Mouse (Mus musculus): Measurements from ENCODE around the gene Mxi1.

Mxi1 gene

GRCm38 (mm10) chr19:53299829-53300181, 10.5 kb upstream of the Mxi1 start:
- in situ Hi-C loops (cut with MboI, MseI), result no loop called here

DNA sequence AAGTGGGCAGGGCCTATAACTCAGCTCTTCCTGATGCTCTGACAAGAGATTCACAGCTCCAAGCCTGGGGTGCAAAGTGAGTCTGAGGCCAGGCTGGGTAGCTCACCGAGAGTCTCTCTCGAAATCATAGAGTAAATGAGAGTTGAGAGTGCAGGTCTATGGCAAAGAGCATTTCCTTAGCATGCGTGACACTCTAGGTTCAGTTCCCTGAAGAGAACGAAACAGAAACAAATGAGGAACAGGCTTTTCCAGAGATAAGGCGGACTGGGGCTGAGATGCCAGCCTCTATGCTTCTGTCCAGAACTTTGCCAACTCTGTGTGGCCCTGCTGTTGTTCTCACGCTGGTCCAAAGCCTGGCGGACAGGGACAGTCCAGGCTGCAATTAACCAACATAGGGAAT, 6.9 kb upstream of the Mxi1 start:
- in situ Hi-C loops (cut with MboI, MseI), result no loop called here

GRCm38 (mm10) chr19:53305621-53306020, 4.7 kb upstream of the Mxi1 start:
- in situ Hi-C loops (cut with MboI, MseI), result no loop called here

- in situ Hi-C loops (cut with MboI, MseI), result no loop called here
Observed at GRCm38 (mm10) chr19:53306706-53307105, 3.6 kb upstream of the Mxi1 start.

DNA sequence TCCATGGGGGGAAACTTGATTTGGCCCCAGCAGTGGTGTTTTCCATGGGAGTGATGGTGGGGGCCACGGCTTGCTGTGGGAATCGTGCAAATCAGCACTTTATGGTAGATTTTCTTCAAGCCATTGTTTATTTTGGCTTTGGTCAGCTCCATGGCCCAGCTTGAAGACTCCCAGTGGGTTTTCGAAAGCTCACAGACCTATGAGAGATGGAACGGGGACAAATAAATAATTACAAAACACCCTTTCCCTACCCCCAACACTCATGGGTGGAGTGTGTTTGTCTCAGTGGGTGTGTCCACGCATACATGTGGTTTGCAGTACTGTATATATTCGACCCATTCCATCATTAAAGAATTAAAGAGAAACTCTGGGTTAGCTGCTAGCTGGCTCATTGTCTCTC, 3.1 kb upstream of the Mxi1 start:
- in situ Hi-C loops (cut with MboI, MseI), result no loop called here

DNA sequence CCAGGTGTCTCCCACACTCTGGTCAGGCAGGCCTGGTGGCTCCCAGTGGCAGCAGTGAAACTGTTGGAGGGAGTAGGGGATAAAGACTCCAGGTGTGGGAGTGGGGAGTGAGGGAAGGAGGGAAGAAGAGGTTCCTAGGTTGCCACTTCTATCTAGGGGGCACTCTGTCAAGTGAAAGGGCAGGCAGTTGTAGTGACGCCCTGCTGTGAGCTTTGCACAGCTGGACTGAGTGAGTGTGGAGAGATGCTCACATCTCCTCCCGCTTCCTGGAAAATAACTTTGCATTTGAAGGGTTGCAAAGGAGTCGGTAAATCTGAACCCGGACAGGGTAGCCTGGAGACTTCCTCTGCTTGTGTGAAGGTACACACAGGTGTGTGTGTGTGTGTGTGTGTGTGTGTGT, 687 bp upstream of the Mxi1 start:
- in situ Hi-C loops (cut with MboI, MseI), result loop anchor here (5.0 kb wide), 1 partner anchor 167 kb away; the partner anchor contains the start of gene Add3

GRCm38 (mm10) chr19:53310771-53311523, 629 bp downstream of the Mxi1 start:
- in situ Hi-C loops (cut with MboI, MseI), result loop anchor here (5.0 kb wide), 1 partner anchor 169 kb away; the partner anchor contains the start of gene Add3

DNA sequence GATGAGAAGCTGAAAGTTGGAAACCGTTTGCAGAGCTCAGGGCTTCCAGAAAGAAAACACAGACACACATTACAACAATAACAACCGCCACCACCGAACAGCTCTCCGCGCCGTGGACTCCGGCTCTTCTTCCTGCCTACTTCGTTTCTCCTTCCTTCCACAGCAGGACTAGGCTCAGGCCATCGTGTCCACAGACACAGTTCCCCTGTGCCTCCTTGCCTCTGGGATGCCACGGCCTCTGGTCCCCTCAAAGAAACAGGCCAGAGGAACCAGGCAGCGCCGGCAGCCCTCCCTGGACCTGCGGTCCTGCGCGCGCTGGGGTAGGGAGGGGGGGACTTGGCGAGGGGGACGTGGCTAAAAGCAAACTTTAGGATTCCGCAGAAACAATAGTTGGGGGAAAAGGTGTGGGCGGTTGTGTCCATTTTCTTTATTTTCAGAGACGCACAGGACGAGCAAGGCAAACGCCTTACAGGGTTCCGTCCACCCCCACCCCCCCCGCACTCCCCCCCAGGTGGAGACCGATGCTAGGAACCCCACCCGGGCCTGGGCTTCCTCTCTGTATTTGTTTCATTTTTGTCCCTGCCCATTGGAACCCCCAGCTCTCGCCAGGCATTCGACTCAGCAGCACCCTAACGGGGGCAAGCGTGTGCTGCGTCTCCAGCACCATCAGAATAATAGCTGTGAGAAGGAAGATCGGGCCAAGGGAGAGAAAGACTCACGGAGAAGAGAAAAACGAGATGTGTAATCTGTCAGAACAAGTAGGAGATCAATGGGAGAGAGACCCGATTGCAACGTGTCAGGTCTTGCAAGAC, 1.4 kb downstream of the Mxi1 start:
- in situ Hi-C loops (cut with MboI, MseI), result loop anchor here (5.0 kb wide), 1 partner anchor 169 kb away; the partner anchor contains the start of gene Add3

DNA sequence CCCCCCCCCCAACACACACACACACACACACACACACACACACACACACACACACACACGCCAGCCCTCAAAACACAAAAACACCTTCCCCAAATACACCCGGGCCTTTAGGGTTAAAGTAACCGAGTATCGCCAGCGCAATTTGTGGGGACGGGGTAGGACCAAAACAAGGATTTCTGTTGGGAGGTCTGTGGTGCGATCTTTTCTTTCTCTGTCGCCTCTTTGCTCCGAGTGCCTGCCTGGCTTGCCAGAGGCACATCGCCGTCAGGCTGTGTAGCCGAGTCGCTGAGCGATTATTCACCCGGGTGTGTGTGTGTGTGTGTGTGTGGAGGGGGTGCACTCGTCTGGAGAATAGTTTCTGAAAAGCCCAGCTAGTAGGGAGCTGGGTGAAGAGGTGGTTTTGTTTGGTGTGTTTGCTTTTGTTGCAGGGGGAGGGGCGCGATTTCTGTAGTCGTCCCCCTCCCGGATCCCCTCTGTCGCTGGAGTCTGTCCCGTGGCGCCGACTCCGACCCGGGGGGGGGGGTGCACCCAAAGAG, 2.1 kb downstream of the Mxi1 start:
- in situ Hi-C loops (cut with MboI, MseI), result loop anchor here (5.0 kb wide), 1 partner anchor 170 kb away; the partner anchor contains the start of gene Add3

GRCm38 (mm10) chr19:53312951-53313683, 2.8 kb downstream of the Mxi1 start:
- in situ Hi-C loops (cut with MboI, MseI), result loop anchor here (5.0 kb wide), 1 partner anchor 171 kb away; the partner anchor contains the start of gene Add3

- in situ Hi-C loops (cut with MboI, MseI), result loop anchor here (5.0 kb wide), 1 partner anchor 172 kb away; the partner anchor contains the start of gene Add3
Observed at GRCm38 (mm10) chr19:53313684-53314443, 3.5 kb downstream of the Mxi1 start.

DNA sequence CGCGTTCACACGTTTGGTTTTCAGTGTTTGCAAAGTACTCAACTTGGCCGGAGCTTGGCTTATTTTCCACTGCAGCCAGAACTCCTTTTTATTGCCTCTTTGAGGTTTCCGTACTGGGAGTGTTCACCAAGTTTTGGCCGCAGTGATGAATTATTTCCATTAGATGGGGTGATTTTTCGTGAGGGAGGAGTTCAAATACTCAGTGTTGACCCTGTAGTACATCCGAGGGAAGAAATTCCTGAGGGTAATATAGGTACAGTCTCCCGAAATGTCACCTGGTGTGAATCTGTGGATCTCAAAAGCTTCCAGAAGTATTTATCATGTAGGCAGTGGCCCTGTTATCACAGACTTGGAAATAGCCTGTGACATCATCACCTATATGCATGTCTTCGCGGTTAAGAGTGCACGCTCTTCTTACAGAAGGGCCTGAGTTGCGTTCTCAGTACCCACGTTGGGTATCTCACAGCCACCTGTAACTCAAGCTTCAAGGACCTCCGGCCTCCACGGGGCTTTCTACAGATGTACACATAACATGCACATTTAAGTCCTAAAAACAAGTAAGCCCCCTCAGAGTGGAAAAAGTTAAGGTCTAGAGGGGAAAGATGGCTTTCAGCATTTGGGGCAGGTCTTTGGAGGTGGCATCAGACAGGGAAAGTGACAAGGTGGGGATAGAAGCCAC, 4.4 kb downstream of the Mxi1 start:
- in situ Hi-C loops (cut with MboI, MseI), result loop anchor here (5.0 kb wide), 1 partner anchor 172 kb away; the partner anchor contains the start of gene Add3

DNA sequence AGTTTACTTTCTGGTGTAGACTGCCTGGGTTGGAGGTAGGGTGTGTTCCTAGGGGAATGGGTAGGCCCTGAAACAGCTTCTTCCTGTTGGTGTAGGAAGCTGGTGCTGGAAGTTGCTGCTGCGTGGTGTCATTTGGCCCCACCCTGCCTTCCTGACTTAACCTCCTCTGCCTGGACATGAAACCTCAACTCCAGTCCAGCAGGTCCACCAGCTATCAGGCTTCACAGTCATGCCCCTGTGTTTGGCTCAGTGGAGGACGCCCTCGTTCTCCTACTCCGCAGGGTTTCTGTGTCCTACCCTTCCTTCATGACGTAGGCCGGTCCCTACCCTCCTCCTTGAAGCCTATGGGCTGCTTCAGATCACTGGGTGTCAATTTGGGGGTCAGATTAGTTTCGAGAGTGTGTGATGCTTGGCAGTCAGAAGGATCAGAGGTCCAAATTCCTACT, 4.9 kb downstream of the Mxi1 start:
- in situ Hi-C loops (cut with MboI, MseI), result no loop called here

DNA sequence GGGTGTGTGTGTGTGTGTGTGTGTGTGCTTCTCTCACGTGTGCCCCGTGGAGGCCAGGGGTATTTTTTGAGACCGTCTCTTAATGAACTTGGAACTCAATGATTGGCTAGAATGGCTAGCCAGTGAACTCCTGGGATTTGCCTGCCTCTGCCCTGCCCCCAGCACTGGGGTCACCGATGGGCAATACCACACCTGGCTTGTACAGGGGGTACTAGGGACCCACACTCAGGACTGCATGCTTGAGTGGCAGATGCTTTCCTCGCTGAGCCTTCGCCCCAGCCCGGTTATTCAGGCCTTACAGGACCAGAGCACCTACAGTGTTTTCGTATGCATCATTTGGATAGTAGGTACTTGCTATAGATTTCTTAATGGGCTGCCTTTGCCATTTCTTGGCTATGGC, 5.8 kb downstream of the Mxi1 start:
- in situ Hi-C loops (cut with MboI, MseI), result no loop called here

DNA sequence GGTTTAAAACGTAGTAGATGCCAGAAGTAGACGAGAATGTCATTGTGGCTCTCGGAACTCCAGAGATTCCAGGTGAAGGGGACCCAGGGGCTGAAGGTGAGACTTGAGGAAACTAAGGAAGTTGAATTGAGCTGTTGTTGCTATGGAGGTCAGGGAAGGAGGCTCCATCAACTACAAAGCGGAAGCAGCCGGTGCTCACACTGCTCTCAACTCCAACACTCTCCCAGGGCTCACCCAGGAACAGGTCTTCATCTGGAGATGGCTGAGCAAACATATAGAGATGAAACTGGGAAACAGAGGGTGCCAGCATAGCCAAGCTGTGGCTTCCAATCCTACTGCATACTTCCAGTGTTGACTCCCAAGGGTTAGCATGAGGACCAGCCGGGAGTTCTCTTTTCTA, 6.6 kb downstream of the Mxi1 start:
- in situ Hi-C loops (cut with MboI, MseI), result no loop called here

- in situ Hi-C loops (cut with MboI, MseI), result no loop called here
Observed at GRCm38 (mm10) chr19:53318143-53319132, 8.1 kb downstream of the Mxi1 start.

DNA sequence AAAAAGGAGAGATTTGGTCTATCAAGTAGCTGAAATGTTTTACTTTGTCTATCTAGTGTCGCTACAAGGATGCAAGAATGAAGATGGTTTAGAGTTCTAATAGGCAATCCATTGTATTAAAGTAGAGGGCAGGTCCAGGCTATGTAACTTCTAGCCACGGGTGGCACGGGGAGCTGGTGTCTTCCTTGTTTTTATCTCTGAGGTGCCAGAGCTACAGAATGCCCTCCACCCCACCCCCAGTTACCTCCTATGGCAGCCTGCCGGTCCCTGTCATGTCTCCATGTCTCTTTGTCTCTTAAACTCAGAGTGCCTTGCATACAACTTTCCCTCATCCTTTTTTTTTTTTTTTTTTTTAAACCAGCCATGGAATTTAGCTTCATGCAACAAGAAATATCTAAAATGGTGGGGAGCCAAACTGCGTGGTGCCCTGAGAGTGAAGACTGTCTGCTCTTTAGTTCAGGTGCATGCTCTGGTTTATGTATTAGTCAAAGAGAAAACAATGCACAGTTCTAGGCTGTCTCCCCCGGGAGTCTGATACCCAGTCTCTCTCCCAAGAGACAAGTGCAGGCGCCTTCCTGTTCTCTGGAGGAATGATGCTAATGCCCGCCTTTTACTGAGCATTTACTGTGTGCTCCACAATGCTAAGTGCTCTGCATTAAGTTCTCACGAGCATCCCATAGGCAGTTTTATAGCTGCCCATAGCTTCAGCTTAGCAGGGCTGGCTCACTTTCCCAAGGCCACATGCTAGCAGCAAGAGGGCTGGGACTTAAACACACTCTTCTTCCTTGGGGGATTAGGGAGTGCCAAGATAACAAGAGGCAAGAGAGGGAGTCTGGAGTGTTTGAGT, 10.2 kb downstream of the Mxi1 start:
- in situ Hi-C loops (cut with MboI, MseI), result no loop called here

DNA sequence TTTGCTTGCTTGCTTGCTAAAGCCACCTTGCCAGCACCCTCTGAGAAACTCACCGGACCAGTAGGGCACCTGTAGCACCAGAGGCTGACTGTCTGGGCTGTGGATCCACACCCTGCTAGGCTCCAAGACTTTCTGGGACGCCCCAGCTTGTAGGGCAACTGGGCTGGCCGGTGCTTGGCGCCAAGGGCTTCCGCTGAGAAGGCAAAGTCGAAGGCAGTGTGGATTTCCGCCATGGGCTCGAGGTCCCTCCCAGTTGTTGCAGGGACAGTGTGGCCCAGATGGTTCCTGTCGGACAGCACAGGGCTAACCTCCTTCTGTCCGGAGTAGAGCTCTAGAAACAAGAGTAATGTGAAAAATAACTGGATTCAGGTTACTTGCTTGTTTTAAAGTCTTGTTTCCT, 11.0 kb downstream of the Mxi1 start:
- in situ Hi-C loops (cut with MboI, MseI), result no loop called here
